Comparison of ENCODE assay signal across 38 mouse cellular contexts in the genomic region with DNA sequence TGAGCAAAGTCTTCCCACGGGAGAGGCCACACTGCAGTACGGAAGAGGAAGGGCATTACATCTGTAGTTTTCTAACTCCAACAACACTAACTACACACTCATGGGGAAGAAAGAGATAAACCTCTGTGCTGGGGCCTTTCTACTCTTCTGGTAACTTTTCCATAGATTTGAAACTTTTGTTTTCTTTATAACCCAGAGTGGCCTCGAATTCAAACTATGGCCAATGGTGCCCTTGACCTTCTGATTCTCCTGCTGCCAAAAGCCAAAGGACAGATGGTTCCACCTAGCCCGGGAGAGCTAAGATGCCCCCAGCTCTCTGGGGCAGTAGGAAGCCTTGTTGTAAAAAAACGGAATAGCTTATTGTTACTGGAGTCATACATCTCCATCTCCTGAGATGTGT. TPM values are rescaled to one million over a fixed set of nuclear protein-coding genes. Genes with fewer than 3 reads are reported as not detected.
"Had no signal": no experiment of that assay in that cellular context is flagged by ENCODE, and none has a peak within 500 bp of the region (broad histone marks: within the 10 kb centered on the region; RNA-seq: fewer than 3 reads in every experiment).

No protein-coding gene starts in this region.

- H3K36me3 ChIP-seq: embryonic facial prominence, embryonic 10.5 days; embryonic facial prominence, embryonic 12.5 days; embryonic facial prominence, embryonic 13.5 days; embryonic facial prominence, embryonic 15.5 days; forebrain, embryonic 10.5 days; forebrain, embryonic 12.5 days; forebrain, embryonic 15.5 days had no signal

- H3K27ac ChIP-seq: embryonic facial prominence, embryonic 10.5 days; embryonic facial prominence, embryonic 12.5 days; embryonic facial prominence, embryonic 13.5 days; embryonic facial prominence, embryonic 15.5 days; forebrain, embryonic 10.5 days; forebrain, embryonic 12.5 days; forebrain, embryonic 13.5 days; forebrain, embryonic 15.5 days; gastrocnemius, adult 2 months had no signal

- ATAC-seq: forebrain, embryonic 13.5 days; forebrain, embryonic 14.5 days; forebrain, embryonic 15.5 days; forebrain, embryonic 16.5 days; forebrain, postnatal 0 days had no signal

- H3K4me3 ChIP-seq: embryonic facial prominence, embryonic 10.5 days; embryonic facial prominence, embryonic 12.5 days; embryonic facial prominence, embryonic 13.5 days; embryonic facial prominence, embryonic 15.5 days; erythroblast, embryonic 14.5 days; forebrain, embryonic 10.5 days; forebrain, embryonic 12.5 days; forebrain, embryonic 13.5 days; forebrain, embryonic 15.5 days; gastrocnemius, adult 2 months had no signal

- H3K9me3 ChIP-seq: embryonic facial prominence, embryonic 10.5 days; embryonic facial prominence, embryonic 12.5 days; embryonic facial prominence, embryonic 13.5 days; embryonic facial prominence, embryonic 15.5 days; forebrain, embryonic 12.5 days; forebrain, embryonic 13.5 days; forebrain, embryonic 15.5 days had no signal

- H3K4me2 ChIP-seq: embryonic facial prominence, embryonic 12.5 days; embryonic facial prominence, embryonic 13.5 days; embryonic facial prominence, embryonic 15.5 days; forebrain, embryonic 12.5 days; forebrain, embryonic 13.5 days; forebrain, embryonic 15.5 days had no signal

- H3K9ac ChIP-seq: embryonic facial prominence, embryonic 12.5 days; embryonic facial prominence, embryonic 13.5 days; embryonic facial prominence, embryonic 15.5 days; forebrain, embryonic 12.5 days; forebrain, embryonic 13.5 days; forebrain, embryonic 15.5 days; forebrain, postnatal 0 days had no signal

- DNase-seq: cerebellum, adult 18-20 months; cerebellum, adult 2 months; cerebellum, adult 8-10 months; cerebellum, adult 9-10 months; cerebellum, adult 9-11 months; cerebellum, postnatal 14 days; cerebellum, postnatal 25 days; cerebellum, postnatal 36 days; embryo, embryonic 11 days; forebrain, postnatal 0 days; gastrocnemius, adult 2 months; gastrocnemius, postnatal 10 days; gastrocnemius, postnatal 14 days; gastrocnemius, postnatal 25 days; gastrocnemius, postnatal 36 days; heart, adult 11 months had no signal

RNA-seq across cellular contexts. Expression of a gene that starts 11.1 kb away (rescaled TPM):
- total RNA-seq: common myeloid progenitor, adult 5-6 weeks; forebrain, postnatal 0 days; gastrocnemius, adult 18-20 months; gastrocnemius, adult 2 months; gastrocnemius, adult 8-10 months; gastrocnemius, postnatal 10 days; gastrocnemius, postnatal 14 days; gastrocnemius, postnatal 25 days; gastrocnemius, postnatal 36 days; gastrocnemius, postnatal 4 days; granulocyte monocyte progenitor cell, adult 5-6 weeks had no signal
- polyA plus RNA-seq: cerebellum, adult 2 months; cortical plate, adult 2 months; embryonic facial prominence, embryonic 13.5 days; erythroblast, embryonic 14.5 days; forebrain, embryonic 13.5 days; forebrain, embryonic 14.5 days; forebrain, embryonic 16.5 days; forebrain, postnatal 0 days; frontal cortex, adult 2 months; gonadal fat pad, adult 2 months had no signal

RNA-seq across cellular contexts. Expression of a gene that starts 22.3 kb away (rescaled TPM):
- total RNA-seq: common myeloid progenitor, adult 5-6 weeks; forebrain, postnatal 0 days; gastrocnemius, adult 18-20 months; gastrocnemius, adult 2 months; gastrocnemius, adult 8-10 months; gastrocnemius, postnatal 10 days; gastrocnemius, postnatal 14 days; gastrocnemius, postnatal 25 days; gastrocnemius, postnatal 4 days; granulocyte monocyte progenitor cell, adult 5-6 weeks had no signal
- polyA plus RNA-seq: cerebellum, adult 2 months; cortical plate, adult 2 months; embryonic facial prominence, embryonic 10.5 days; embryonic facial prominence, embryonic 11.5 days; embryonic facial prominence, embryonic 12.5 days; embryonic facial prominence, embryonic 13.5 days; embryonic facial prominence, embryonic 14.5 days; embryonic facial prominence, embryonic 15.5 days; erythroblast, embryonic 14.5 days; forebrain, embryonic 10.5 days; forebrain, embryonic 11.5 days; forebrain, embryonic 12.5 days; forebrain, embryonic 13.5 days; forebrain, embryonic 14.5 days; forebrain, embryonic 15.5 days; forebrain, embryonic 16.5 days; forebrain, postnatal 0 days; gonadal fat pad, adult 2 months had no signal

RNA-seq across cellular contexts. Expression of a gene that starts 42.8 kb away (rescaled TPM):
- total RNA-seq: common myeloid progenitor, adult 5-6 weeks; gastrocnemius, adult 18-20 months; gastrocnemius, adult 2 months; gastrocnemius, adult 8-10 months; gastrocnemius, postnatal 10 days; gastrocnemius, postnatal 14 days; gastrocnemius, postnatal 25 days; gastrocnemius, postnatal 36 days; gastrocnemius, postnatal 4 days; granulocyte monocyte progenitor cell, adult 5-6 weeks had no signal
- polyA plus RNA-seq: cerebellum, adult 2 months; cortical plate, adult 2 months; embryonic facial prominence, embryonic 10.5 days; erythroblast, embryonic 14.5 days; forebrain, embryonic 10.5 days; forebrain, embryonic 11.5 days; forebrain, embryonic 12.5 days; forebrain, embryonic 13.5 days; forebrain, embryonic 14.5 days had no signal

RNA-seq across cellular contexts. Expression of a gene that starts 44.0 kb away (rescaled TPM):
- total RNA-seq: common myeloid progenitor, adult 5-6 weeks; forebrain, postnatal 0 days; gastrocnemius, adult 18-20 months; gastrocnemius, adult 2 months; gastrocnemius, adult 8-10 months; gastrocnemius, postnatal 14 days; gastrocnemius, postnatal 25 days; gastrocnemius, postnatal 36 days; granulocyte monocyte progenitor cell, adult 5-6 weeks had no signal
- polyA plus RNA-seq: cerebellum, adult 2 months; cortical plate, adult 2 months; embryonic facial prominence, embryonic 10.5 days; embryonic facial prominence, embryonic 11.5 days; embryonic facial prominence, embryonic 12.5 days; embryonic facial prominence, embryonic 13.5 days; embryonic facial prominence, embryonic 14.5 days; embryonic facial prominence, embryonic 15.5 days; forebrain, embryonic 10.5 days; forebrain, embryonic 11.5 days; forebrain, embryonic 12.5 days; forebrain, embryonic 13.5 days; forebrain, embryonic 14.5 days; forebrain, embryonic 15.5 days; forebrain, embryonic 16.5 days; frontal cortex, adult 2 months; gonadal fat pad, adult 2 months had no signal
